Mouse (Mus musculus) kidney, adult 2 months (tissue): Measurements from ENCODE around the gene Usp2.

ENCODE experiments used
- CTCF ChIP-seq: fragments of 200-500 bp; conservative IDR thresholded peaks from 2 replicates; pipeline ENCODE4 v1.5.1; 2011; ENCODE audit warnings: low read depth, mild to moderate bottlenecking, control low read depth, low read length, moderate library complexity, mixed read lengths; ENCODE audit not compliant: insufficient read depth, insufficient read length
- POLR2A ChIP-seq: fragments of 200-500 bp; IDR thresholded peaks from one replicate; pipeline ENCODE4 v1.6.1; 2011; ENCODE audit warnings: low read depth, low read length, control low read depth

DNA sequence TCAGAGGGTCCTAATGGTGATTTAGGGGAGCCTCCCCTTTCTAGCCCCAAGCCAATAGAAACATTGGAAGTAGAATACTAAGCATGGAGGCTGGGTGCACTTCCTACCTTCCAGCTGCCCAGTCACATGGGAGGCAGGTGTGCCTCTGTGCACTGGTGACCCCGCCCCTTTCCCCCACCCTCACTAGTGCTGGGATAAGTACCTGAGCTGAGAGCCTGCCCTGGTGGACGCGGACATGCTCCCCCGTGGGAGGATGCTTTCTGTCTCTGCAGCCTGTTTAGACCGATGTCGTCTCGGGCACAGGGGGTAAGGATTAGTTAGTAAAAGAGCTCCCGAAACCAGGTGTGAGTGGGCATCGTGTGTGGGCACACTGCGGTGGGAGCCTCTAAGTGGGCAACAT lies 20.1 kb downstream of the Usp2 start:
- TF ChIP-seq CTCF, result no peak
- peak; percentile 66 for TF ChIP-seq POLR2A
